ENCODE assay signal across 12 mouse cellular contexts in genomic region chr1:137653495-137653894, GRCm38 (mm10).
DNase-seq lines count a peak whose midpoint lies in the region; ATAC-seq and TF ChIP-seq lines count a peak whose summit lies in the region.
"Had no signal": no experiment of that assay in that cellular context is flagged by ENCODE, and none has a peak within 500 bp of the region (broad histone marks: within the 10 kb centered on the region; RNA-seq: fewer than 3 reads in every experiment).

No protein-coding gene starts in this region.

- DNase-seq in heart, adult 2 months, result peak; percentile 26 to 46
- peak; percentile 7 for DNase-seq in fibroblast of lung, adult 2 months (ENCODE audit: low read depth)
- peak; percentile 38 to 46 for DNase-seq in heart, postnatal 10 days
- DNase-seq in ovary, postnatal 10 days (ENCODE audit: low spot score), result no peak
- DNase-seq in frontal cortex, postnatal 14 days (ENCODE audit: low spot score in 2 of 2), result no peak
- DNase-seq: embryo, embryonic 11 days; layer of hippocampus, postnatal 36 days had no signal

- peaks cover 8% of the 10 kb centered on the region for H3K4me1 ChIP-seq in heart, adult 2 months (ENCODE audit: control insufficient read depth, insufficient read depth, low read length)
- H3K4me1 ChIP-seq in heart, embryonic 12.5 days (replicated peaks), result peaks cover 18% of the 10 kb centered on the region
- peaks cover 20% of the 10 kb centered on the region for H3K4me1 ChIP-seq in limb, embryonic 13.5 days
- H3K4me1 ChIP-seq: megakaryocyte, embryonic 14.5 days had no signal

- intact Hi-C loops in heart, adult 2 months (cut with DNase I), result no loop called here
- intact Hi-C loops in heart, postnatal 10 days (cut with DNase I), result loop anchor here (5.0 to 10.0 kb wide), 2 partner anchors 319 to 389 kb away; no protein-coding TSS in a partner anchor

- no peak for ATAC-seq in heart, embryonic 12.5 days (ENCODE audit: insufficient number of reproducible peaks, low FRiP score)
- no peak for ATAC-seq in limb, embryonic 13.5 days (ENCODE audit: low FRiP score, low read depth)
- ATAC-seq in erythroid progenitor cell, adult 5-6 weeks (replicated peaks; ENCODE audit: low FRiP score, poor library complexity, severe bottlenecking), result no peak

- TF ChIP-seq EP300 in heart, adult 2 months (IDR thresholded peaks at IDR 0.05; ENCODE audit: insufficient read depth, low read depth, low read length), result no peak

- 34% methylated on average over 5 of the region's 5 CpGs for WGBS in heart, adult 2 months
- WGBS in heart, embryonic 12.5 days, result 73% methylated on average over 5 of the region's 5 CpGs
- 53% methylated on average over 5 of the region's 5 CpGs for WGBS in limb, embryonic 13.5 days

- H3K4me2 ChIP-seq in heart, embryonic 12.5 days, result no peak overlapping the region
- no peak overlapping the region; the same call in 1 of the 2 replicates for H3K4me2 ChIP-seq in limb, embryonic 13.5 days (replicated peaks)
- H3K4me2 ChIP-seq: heart, embryonic 15.5 days had no signal

- TF ChIP-seq POLR2A in heart, adult 2 months (IDR thresholded peaks at IDR 0.05; ENCODE audit: insufficient read depth, low read depth, low read length), result no peak

- H3K27me3 ChIP-seq in heart, adult 2 months (ENCODE audit: control insufficient read depth, insufficient read depth, low read length), result no peaks in the 10 kb centered on the region
- no peaks in the 10 kb centered on the region for H3K27me3 ChIP-seq in heart, embryonic 12.5 days (replicated peaks)
- H3K27me3 ChIP-seq in limb, embryonic 13.5 days, result no peaks in the 10 kb centered on the region
- H3K27me3 ChIP-seq: heart, embryonic 15.5 days; megakaryocyte, embryonic 14.5 days had no signal

- H3K36me3 ChIP-seq in heart, adult 2 months (ENCODE audit: control insufficient read depth, insufficient read depth, low read length), result peaks cover 3% of the 10 kb centered on the region; the same call in 1 of the 2 replicates
- no peaks in the 10 kb centered on the region for H3K36me3 ChIP-seq in heart, embryonic 12.5 days
- no peaks in the 10 kb centered on the region for H3K36me3 ChIP-seq in limb, embryonic 13.5 days
- H3K36me3 ChIP-seq: heart, embryonic 15.5 days had no signal

- H3K79me2 ChIP-seq in heart, adult 2 months (replicated peaks; ENCODE audit: control insufficient read depth, insufficient read depth, low read length), result no peaks in the 10 kb centered on the region

- no peak overlapping the region for H3K4me3 ChIP-seq in heart, adult 2 months
- H3K4me3 ChIP-seq in heart, embryonic 12.5 days, result no peak overlapping the region
- H3K4me3 ChIP-seq in limb, embryonic 13.5 days, result no peak overlapping the region
- H3K4me3 ChIP-seq: heart, embryonic 15.5 days; megakaryocyte, embryonic 14.5 days had no signal

- no peak overlapping the region for H3K9ac ChIP-seq in heart, adult 2 months (ENCODE audit: low read depth, low read length)
- no peak overlapping the region for H3K9ac ChIP-seq in heart, embryonic 12.5 days
- H3K9ac ChIP-seq in limb, embryonic 13.5 days, result no peak overlapping the region
- H3K9ac ChIP-seq: heart, embryonic 15.5 days had no signal

- TF ChIP-seq CTCF in heart, adult 2 months (IDR thresholded peaks at IDR 0.05), result no peak

- no peaks in the 10 kb centered on the region for H3K9me3 ChIP-seq in heart, embryonic 12.5 days (replicated peaks)
- no peaks in the 10 kb centered on the region for H3K9me3 ChIP-seq in limb, embryonic 13.5 days
- H3K9me3 ChIP-seq: heart, embryonic 15.5 days; megakaryocyte, embryonic 14.5 days had no signal

- no peak overlapping the region for H3K27ac ChIP-seq in heart, adult 2 months
- H3K27ac ChIP-seq in heart, embryonic 12.5 days (ENCODE audit: poor library complexity, severe bottlenecking), result no peak overlapping the region
- peak overlapping the region; percentile 87 for H3K27ac ChIP-seq in limb, embryonic 13.5 days

Comparison
In these comparisons a context has a peak if more than half of its experiments do, and no peak if none do; other contexts are left out.
1. DNase-seq: peak in heart, adult 2 months (2 of 2), fibroblast of lung, adult 2 months (single experiment) and heart, postnatal 10 days (2 of 2); none in ovary, postnatal 10 days (single experiment) and frontal cortex, postnatal 14 days (0 of 2).